Mouse (Mus musculus): ENCODE results near the gene Tspyl1.
A peak's percentile ranks its signal among the peaks of the same experiment; 100 is the strongest.

Gene Tspyl1

DNA sequence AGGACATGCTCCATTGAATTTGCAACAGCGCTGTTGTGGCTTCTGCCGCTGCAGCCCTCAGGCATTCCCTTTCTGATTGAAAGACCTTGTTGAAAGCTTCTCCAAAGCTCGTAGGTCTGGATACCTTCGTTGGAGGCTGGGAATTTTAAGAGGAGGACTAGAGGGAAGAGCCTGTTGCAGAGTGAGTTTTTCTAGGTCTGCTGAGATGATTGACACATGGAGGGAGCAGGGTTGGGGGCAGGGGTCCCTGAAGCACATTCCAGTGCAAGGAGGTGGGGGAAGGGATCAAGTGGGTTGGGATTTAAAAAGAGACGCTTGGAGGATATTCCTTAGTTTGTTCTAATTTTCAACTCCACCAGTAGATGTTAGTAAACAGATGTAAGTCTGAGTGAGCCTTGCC lies 18.4 kb downstream of the Tspyl1 start:
- no peak for DNase-seq

DNA sequence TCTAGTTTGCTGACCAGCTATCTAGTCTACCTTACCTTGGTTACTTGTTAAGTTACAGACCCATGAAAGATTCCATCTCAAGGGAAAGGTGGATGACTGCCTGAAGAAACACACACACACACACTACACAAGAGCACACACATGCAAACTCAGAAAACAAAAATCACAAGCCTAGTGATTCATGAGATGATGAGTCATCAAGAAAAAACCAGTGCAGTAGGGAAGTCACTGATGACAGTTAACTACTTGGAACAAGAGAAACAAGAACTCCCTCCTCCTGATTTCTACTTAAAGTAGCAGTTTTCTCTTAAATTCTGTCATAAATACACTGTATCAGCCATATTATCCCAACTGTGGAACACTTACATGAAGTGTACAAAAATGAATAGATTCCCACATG lies 25.1 kb downstream of the Tspyl1 start:
- DNase-seq = no peak

DNA sequence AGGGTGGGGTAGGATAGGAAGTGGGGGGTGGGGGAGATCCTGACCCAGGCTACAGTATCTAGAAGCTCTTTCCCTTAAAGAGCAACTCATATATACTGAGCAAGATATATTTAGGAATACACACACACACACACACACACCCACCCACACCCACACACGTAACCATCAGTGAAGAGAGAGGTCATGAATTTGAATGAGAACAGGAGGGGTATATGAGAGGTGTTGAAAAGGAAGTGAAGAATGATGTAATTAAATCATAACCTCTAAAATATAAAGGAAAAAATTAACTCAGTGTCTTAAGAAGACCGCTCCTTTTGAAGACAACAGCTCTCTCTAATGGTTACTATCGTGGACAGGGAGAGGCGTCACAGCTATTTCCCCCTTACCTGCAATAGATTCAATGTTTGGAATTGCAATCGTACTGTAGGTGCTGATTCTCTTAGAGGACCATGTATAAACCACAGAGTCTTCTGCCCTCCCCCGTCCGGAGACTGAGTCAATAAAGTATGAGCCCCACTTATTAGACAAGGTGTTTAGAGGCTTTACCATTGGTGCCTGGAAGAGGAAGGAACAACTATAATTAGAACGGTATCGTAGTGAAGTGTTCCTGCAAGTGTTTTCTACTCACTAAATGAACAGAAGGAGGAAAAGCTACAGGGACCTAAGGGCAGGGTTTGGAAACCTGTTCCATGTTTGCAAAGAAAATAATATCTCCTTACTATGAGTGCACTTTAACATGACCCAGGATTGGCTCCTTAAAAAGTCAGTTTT lies 28.1 kb downstream of the Tspyl1 start:
- DNase-seq = no peak

DNA sequence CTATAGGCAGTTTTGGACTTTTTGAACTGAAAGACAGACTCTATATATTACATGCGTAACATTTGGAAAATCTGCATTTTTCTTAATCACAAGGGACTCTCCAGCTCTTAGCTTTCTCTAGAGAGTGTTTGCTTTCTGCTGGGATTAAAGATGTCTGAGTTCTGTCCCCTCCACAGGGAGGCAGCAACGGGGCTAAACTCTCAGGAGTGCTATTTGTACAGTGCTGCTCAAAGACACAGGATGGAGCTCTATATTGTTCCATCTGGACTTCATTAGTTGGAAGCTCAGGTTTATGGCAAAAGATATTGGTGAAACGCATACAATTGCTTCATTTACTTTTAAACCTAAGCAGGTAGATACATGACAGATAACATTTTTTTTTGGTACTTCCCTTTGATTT lies 30.5 kb downstream of the Tspyl1 start:
- DNase-seq = no peak

DNA sequence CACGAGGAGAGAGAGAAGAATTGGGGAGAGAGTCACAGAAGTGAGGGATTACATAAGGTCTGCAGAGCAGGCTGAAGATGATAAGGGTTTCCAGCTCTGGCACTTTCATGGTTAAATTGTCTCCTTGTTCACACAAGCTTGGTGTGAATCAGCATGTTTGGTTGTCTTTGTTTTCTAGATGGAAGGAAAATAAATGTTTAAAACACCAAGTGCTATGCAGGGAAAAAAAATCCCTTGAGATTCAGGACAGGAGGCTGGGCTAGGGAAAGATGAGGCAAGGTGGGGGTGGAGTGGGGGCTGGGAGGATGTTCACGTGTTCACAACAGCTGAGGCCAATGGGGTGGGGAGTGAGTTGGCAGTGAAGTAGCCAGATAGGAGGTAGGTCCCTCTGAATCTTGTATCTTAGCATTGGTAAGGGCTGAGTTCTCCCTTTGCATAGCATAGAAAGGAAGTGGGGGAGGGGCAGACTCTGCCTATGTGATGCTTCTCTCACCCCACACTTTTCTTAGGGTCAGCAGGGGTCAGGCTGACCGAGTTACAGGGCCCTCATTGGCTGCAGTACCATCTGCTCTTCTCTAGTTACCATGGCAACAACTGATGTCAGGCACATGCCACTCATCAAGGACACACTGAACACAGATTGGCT lies 34.7 kb downstream of the Tspyl1 start:
- no peak for DNase-seq

DNA sequence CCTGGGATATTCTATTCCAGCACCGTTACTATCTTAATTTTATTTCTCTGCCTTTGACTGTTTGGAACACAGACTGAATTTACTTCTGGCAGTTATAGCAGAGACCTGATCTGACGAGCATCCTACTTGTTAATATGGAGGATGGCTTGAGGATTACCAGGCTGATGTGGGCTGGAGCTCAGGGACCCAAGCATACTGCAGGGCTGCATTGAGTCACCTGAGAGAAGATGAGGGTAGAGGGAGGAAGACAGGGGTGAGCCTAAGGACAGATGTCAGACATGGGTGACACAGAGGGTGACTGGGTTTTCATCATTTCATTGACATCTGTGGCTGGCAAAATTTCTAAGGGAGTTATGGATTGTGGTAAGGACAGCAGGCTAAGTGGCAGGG lies 35.2 kb downstream of the Tspyl1 start:
- DNase-seq = no peak

DNA sequence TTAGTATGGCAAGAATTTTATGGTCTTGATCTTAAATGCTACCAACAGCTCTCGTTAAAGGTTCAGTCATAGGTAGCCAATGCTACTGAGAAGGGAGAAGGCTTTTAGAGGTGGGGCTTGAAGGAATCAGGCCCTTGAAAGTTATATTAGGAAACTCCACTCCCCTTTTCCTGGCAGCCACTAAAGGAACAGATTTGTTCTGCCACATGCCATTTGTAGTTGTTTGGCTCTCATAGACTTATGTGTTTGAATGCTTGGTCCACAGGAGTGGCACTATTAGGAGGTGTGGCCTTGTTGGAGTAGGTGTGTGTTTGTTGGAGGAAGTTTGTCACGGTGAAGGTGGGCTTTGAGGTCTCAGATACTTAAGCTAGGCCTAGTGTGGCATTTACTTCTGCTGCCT lies 38.8 kb downstream of the Tspyl1 start:
- DNase-seq = no peak

DNA sequence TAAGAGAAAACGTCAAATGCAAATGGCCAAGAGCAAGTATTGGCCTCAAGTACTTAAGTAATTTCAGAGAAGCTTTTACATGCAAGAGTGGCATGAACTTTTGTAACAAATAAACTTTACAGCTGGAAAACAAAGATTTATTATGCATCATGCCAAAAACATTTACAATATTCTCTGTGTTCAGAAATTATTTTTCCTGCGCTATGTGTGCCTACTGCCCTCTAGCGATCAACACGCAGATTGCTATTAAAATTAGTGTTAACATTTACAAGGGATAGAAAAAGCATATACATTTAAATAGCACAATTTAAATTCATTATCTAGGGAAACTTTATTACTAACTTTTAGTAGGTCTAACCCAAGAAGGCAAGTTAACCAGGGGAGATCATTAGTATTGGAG lies 44.7 kb downstream of the Tspyl1 start:
- no peak for DNase-seq

DNA sequence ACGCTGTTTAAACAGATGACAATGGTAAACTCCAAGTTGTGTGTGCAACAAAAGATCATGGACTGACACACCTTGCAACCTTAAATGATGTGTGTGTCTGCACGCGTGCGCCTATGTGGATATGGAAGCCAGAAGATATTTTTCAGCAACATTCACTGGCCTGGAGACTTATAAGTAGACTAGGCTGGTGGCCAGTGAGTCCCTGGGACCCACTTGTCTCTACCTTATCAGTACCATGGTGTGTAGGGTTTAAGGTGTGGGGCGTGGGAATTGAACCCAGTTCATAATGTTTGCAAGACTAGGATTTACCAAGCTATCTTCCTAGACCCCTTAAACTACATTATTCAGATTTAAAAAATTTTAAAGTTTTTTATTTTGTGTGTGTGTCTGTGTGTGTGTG lies 45.2 kb downstream of the Tspyl1 start:
- DNase-seq = no peak

DNA sequence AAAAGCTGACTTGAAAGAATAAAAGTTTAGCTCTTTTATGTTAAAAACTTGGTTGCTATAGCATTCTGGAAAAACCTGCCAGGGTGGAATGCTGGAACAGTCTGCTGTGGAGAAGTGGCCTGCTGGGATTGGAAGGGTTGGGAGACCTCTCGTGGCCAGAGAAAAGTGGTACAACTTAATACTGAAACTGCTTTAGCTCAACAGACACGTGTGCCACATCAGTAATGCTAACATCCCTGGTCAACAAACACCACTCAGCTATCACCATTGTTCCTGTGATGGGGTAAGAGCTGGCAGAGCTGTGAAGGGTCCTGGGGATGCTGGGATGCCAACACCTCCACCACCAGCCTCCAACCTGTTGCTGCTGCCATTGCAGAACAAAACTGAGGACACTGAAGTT lies 46.3 kb downstream of the Tspyl1 start:
- peak; percentile 28 for DNase-seq
